Mouse (Mus musculus): ENCODE results near the gene Slc35b2.

DNA sequence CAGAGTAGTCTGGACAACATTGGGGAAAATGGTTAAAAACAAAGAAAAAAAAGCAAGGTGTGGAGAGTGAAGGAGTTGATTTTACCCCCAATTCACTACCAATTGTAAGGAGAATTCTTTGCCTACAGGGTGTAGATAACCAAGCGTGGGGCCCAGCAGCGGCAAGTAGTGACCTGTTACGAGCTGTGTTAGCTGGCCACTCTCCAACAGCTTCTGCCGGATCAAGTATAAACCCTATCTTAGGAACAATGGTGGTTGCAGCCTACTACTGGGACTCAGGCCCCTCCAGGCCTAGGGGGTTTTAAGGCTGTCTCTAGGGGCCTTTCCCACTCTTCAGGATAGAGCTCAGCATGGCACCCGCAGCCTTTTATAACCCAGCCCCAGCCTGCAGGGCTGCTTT, 14.6 kb downstream of the Slc35b2 start:
- TF ChIP-seq CTCF (IDR thresholded peaks at IDR 0.05; ENCODE audit: low read depth, low read length) (no peak), POLR2A (IDR thresholded peaks at IDR 0.05; ENCODE audit: insufficient read depth, low read length) (no peak)

Measured in ES-Bruce4 (cell line).